Mouse (Mus musculus) myocyte (in vitro differentiated cells): ENCODE data around the gene Otc. TPM values are rescaled to one million over a fixed set of nuclear protein-coding genes. Genes with fewer than 3 reads are reported as not detected.

Experiments used
- H3K27me3 ChIP-seq: one replicate; pipeline ENCODE4 v1.6.1; 2011; ENCODE audit not compliant: control insufficient read depth, insufficient read depth, insufficient read length
- H3K36me3 ChIP-seq: one replicate; pipeline ENCODE4 v1.6.1; 2011; ENCODE audit not compliant: control insufficient read depth, insufficient read depth
- H3K4me2 ChIP-seq: one replicate; pipeline ENCODE4 v1.6.1; 2011; ENCODE audit warnings: low read depth, control low read depth
- H3K4me3 ChIP-seq: one replicate; pipeline ENCODE4 v1.5.1; 2011; ENCODE audit warnings: mild to moderate bottlenecking, control low read depth, moderate library complexity
- H3K79me2 ChIP-seq: one replicate; pipeline ENCODE4 v1.6.1; 2011; ENCODE audit not compliant: control insufficient read depth, insufficient read depth
- H3ac ChIP-seq: one replicate; pipeline ENCODE4 v1.6.1; 2011; ENCODE audit not compliant: control insufficient read depth, insufficient read length
- CEBPB ChIP-seq: IDR thresholded peaks from 2 replicates; pipeline ENCODE4 v1.6.1; 2011; ENCODE audit warnings: mild to moderate bottlenecking, moderate library complexity; ENCODE audit not compliant: poor library complexity, insufficient read depth, severe bottlenecking
- E2F4 ChIP-seq: IDR thresholded peaks from one replicate; pipeline ENCODE4 v1.6.1; 2011; ENCODE audit warnings: mild to moderate bottlenecking, control low read depth, moderate library complexity; ENCODE audit not compliant: insufficient read depth
- MAX ChIP-seq: IDR thresholded peaks from one replicate; pipeline ENCODE4 v1.6.1; 2011; ENCODE audit warnings: low read depth, mild to moderate bottlenecking, control low read depth
- MYOD1 ChIP-seq, 3 experiments: IDR thresholded peaks; one replicate each; pipeline ENCODE4 v1.6.1; 2011; ENCODE audit warnings: control low read depth in 2 of 3, low read depth in 2 of 3, mild to moderate bottlenecking in 2 of 3, moderate library complexity in 1 of 3; ENCODE audit not compliant: insufficient read length in 2 of 3, control insufficient read depth in 1 of 3
- MYOG ChIP-seq, 3 experiments: IDR thresholded peaks; one replicate each; pipeline ENCODE4 v1.6.1; 2011; ENCODE audit warnings: control low read depth in 2 of 3, low read depth in 2 of 3, mild to moderate bottlenecking in 2 of 3; ENCODE audit not compliant: insufficient read length in 2 of 3, control insufficient read depth in 1 of 3, insufficient read depth in 1 of 3
- POLR2A ChIP-seq: IDR thresholded peaks from one replicate; pipeline ENCODE4 v1.6.1; 2011; ENCODE audit warnings: low read depth, mild to moderate bottlenecking, control low read depth, moderate library complexity; ENCODE audit not compliant: insufficient read length
- POLR2AphosphoS2 ChIP-seq: IDR thresholded peaks from one replicate; pipeline ENCODE4 v1.6.1; 2011; ENCODE audit warnings: low read depth, control low read depth; ENCODE audit not compliant: insufficient read length
- REST ChIP-seq: IDR thresholded peaks from one replicate; pipeline ENCODE4 v1.6.1; 2011; ENCODE audit warnings: mild to moderate bottlenecking, control low read depth, moderate library complexity; ENCODE audit not compliant: insufficient read depth, insufficient read length
- SRF ChIP-seq: IDR thresholded peaks from one replicate; pipeline ENCODE4 v1.6.1; 2011; ENCODE audit warnings: low read depth; ENCODE audit not compliant: control insufficient read depth, insufficient read length
- TCF12 ChIP-seq: IDR thresholded peaks from one replicate; pipeline ENCODE4 v1.6.1; 2011; ENCODE audit warnings: mild to moderate bottlenecking, control low read depth; ENCODE audit not compliant: poor library complexity, insufficient read depth, severe bottlenecking
- TCF3 ChIP-seq: IDR thresholded peaks from one replicate; pipeline ENCODE4 v1.6.1; 2011; ENCODE audit warnings: low read depth, control low read depth; ENCODE audit not compliant: insufficient read length
- USF1 ChIP-seq: IDR thresholded peaks from one replicate; pipeline ENCODE4 v1.6.1; 2011; ENCODE audit warnings: low read depth, mild to moderate bottlenecking, control low read depth, moderate library complexity
- polyA plus RNA-seq: library from polyadenylated mRNA; unstranded; fragments of >200 nt; fragmentation: generic; extraction: Trizol; gene quantifications from one replicate; pipeline ENCODE4 v1.2.1, GENCODE M21; 2012; ENCODE audit warnings: missing spikeins

Otc gene
- polyA plus RNA-seq, 1 experiment, result not detected

GRCm38 (mm10) chrX:10257774-10258173, 5.7 kb downstream of the Otc start:
- Histone ChIP-seq H3K27me3 (no peaks in the 10 kb centered on the region), H3K36me3 (no peaks in the 10 kb centered on the region), H3K4me3 (no peak overlapping the region), H3K4me2 (no peak overlapping the region), H3K79me2 (no peaks in the 10 kb centered on the region), H3ac (no peak overlapping the region)
- TF ChIP-seq CEBPB, result no peak
- TF ChIP-seq TCF12, result no peak
- TF ChIP-seq MAX, result no peak
- no peak for TF ChIP-seq USF1
- TF ChIP-seq SRF, result no peak
- no peak for TF ChIP-seq MYOD1 (IDR thresholded peaks at IDR 0.05; ENCODE audit: control insufficient read depth in 1 of 3, insufficient read length in 2 of 3, low read depth in 2 of 3)
- TF ChIP-seq POLR2A, result no peak
- TF ChIP-seq REST, result no peak
- no peak for TF ChIP-seq POLR2AphosphoS2
- TF ChIP-seq MYOG (IDR thresholded peaks at IDR 0.05; ENCODE audit: control insufficient read depth in 1 of 3, insufficient read depth in 1 of 3, insufficient read length in 2 of 3, low read depth in 2 of 3), result no peak
- no peak for TF ChIP-seq TCF3
- TF ChIP-seq E2F4, result no peak

- H3K4me3 ChIP-seq, result no peak overlapping the region
- no peak overlapping the region for H3K4me2 ChIP-seq
- H3K79me2 ChIP-seq, result no peaks in the 10 kb centered on the region
- H3K36me3 ChIP-seq, result no peaks in the 10 kb centered on the region
- no peak overlapping the region for H3ac ChIP-seq
- TF ChIP-seq E2F4 (no peak), REST (no peak), CEBPB (no peak), MAX (no peak), TCF3 (no peak), TCF12 (no peak), MYOG (IDR thresholded peaks at IDR 0.05; ENCODE audit: control insufficient read depth in 1 of 3, insufficient read depth in 1 of 3, insufficient read length in 2 of 3, low read depth in 2 of 3) (no peak), POLR2A (no peak), POLR2AphosphoS2 (no peak), SRF (no peak), MYOD1 (IDR thresholded peaks at IDR 0.05; ENCODE audit: control insufficient read depth in 1 of 3, insufficient read length in 2 of 3, low read depth in 2 of 3) (no peak), USF1 (no peak)
- no peaks in the 10 kb centered on the region for H3K27me3 ChIP-seq
These were observed 6.2 kb downstream of the Otc start for GRCm38 (mm10) chrX:10258260-10258659.

GRCm38 (mm10) chrX:10268308-10268707, 16.2 kb downstream of the Otc start:
- no peak overlapping the region for H3K4me2 ChIP-seq
- H3K27me3 ChIP-seq, result no peaks in the 10 kb centered on the region
- no peaks in the 10 kb centered on the region for H3K79me2 ChIP-seq
- no peak overlapping the region for H3ac ChIP-seq
- no peak overlapping the region for H3K4me3 ChIP-seq
- TF ChIP-seq TCF12 (no peak), USF1 (no peak), REST (no peak), SRF (no peak), E2F4 (no peak), MAX (no peak), CEBPB (no peak), POLR2A (no peak)
- H3K36me3 ChIP-seq, result no peaks in the 10 kb centered on the region

- H3K4me3 ChIP-seq, result no peak overlapping the region
- TF ChIP-seq TCF3 (no peak), E2F4 (no peak), MYOG (IDR thresholded peaks at IDR 0.05; ENCODE audit: control insufficient read depth in 1 of 3, insufficient read depth in 1 of 3, insufficient read length in 2 of 3, low read depth in 2 of 3) (no peak), REST (no peak), TCF12 (no peak), POLR2A (no peak), SRF (no peak), POLR2AphosphoS2 (no peak), MAX (no peak), USF1 (no peak), CEBPB (no peak), MYOD1 (IDR thresholded peaks at IDR 0.05; ENCODE audit: control insufficient read depth in 1 of 3, insufficient read length in 2 of 3, low read depth in 2 of 3) (no peak)
These were observed 16.8 kb downstream of the Otc start for GRCm38 (mm10) chrX:10268761-10269437.

More at GRCm38 (mm10) chrX:10268761-10269437, 16.8 kb downstream of the Otc start:
- Histone ChIP-seq H3K27me3 (no peaks in the 10 kb centered on the region), H3K36me3 (no peaks in the 10 kb centered on the region), H3K79me2 (no peaks in the 10 kb centered on the region), H3K4me2 (no peak overlapping the region), H3ac (no peak overlapping the region)
